Mouse (Mus musculus) activated CD4-positive, CD25-positive, alpha-beta regulatory T cell, adult 4 months (primary cell): ENCODE measurements around the gene Rtn1. TPM values are rescaled to one million over a fixed set of nuclear protein-coding genes. Genes with fewer than 3 reads are reported as not detected.
"Not testable (repeated sequence)": the region's sequence is repeated elsewhere in the genome, so short reads cannot be mapped to it uniquely, and the experiment has no call there.

Experiments used
- ATAC-seq: one replicate; pipeline ENCODE4 v1.8.0; 2017
- polyA plus RNA-seq, 2 experiments: library from polyadenylated mRNA; unstranded; fragments of 100-300 nt; shearing (Covaris generic); gene quantifications; one replicate each; pipeline ENCODE4 v1.2.1; 2017

Rtn1 gene
- polyA plus RNA-seq, 2 experiments from 2014 or later, result 0.12 TPM; not detected in 1

DNA sequence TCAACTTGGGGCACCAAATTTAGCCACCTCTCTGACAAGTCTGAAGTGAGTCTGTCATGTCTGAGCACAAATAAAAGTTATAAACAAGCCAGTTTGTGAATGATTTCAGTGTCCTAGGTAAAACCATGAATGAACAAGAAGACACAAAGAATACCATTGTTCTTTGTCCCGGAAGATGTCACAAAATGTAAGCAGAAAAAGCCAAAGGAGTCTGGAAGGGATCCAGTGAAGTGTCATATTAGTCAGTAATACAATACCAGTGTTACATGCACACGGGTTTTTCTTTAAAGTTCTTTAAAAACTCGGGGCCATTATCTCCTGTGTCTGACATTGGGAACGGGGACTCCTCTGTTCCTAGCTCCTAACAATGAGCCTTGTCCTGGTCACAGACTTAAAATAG, 85.1 kb downstream of the Rtn1 start:
- ATAC-seq, result no peak

DNA sequence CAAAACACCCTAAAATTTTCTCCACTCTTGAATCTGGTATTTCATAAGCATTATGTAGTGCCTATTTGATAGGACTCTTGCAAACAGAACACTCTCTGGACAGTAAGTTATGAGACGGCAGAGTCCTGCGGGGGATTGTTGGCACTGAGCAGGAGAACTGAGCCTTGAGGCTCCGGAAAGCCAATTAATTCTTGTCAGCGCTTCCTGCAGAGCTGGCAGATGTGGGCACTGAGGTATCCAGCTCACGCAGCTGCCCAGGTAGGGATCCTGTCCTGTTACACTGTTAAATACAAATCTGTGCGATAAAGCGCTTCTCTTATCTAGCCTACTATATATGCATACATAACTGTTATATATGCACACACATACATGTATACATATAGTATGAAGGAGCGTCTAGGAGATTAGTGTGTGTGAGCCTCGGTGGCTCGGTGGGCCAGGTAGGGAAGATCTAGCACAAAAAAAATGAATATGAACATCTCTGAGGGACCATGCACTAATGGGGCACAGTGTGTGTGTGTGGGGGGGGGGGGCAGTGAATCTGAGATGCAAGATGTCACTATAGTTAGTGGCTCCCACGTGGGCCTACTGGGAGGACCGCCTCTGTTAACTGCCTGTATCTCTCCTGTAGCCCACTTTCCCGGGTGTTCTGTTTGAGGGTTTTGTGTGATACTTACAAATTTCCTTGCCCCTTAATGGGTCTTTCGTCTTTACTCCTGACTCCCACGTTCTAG, 93.0 kb downstream of the Rtn1 start:
- ATAC-seq, result no peak

DNA sequence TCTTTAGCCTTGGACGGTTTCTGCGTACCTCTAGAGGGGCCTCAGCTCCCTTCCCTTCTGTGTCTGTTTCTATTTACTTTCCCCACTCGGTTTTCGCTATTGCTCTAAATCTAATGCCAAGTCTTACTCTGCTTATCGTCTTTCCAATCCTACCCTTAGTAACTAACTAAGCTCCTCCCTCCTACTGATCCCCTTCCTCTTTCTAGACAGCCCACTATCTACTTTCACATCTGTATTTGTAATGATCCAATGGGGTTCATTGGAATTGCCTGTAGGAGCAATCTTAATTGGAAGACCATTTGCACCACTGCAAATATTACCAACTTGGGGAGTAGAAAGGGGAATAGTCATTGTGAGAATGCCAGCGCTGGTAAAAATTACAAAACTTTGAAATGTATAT, 98.0 kb downstream of the Rtn1 start:
- no peak for ATAC-seq

DNA sequence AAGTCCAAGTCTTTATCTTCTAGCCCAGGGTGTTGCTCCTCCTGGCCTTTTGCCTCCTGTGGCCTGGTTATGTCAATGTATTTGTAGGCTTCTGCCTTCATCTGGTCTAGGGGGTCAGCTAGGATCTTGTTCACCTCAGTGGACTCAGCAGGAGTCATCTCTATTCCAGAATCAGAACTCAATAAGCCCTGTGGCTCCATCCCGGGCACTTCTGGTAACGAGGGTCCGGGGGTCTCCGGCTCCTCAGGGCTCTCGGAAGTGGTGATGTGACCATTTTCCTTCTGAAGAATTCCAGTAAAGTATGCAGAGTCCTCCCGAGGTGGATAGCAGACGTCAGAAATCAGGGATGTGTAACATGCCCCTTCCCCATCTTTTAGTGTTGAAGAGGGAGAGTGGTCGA, 100.3 kb downstream of the Rtn1 start:
- no peak for ATAC-seq

DNA sequence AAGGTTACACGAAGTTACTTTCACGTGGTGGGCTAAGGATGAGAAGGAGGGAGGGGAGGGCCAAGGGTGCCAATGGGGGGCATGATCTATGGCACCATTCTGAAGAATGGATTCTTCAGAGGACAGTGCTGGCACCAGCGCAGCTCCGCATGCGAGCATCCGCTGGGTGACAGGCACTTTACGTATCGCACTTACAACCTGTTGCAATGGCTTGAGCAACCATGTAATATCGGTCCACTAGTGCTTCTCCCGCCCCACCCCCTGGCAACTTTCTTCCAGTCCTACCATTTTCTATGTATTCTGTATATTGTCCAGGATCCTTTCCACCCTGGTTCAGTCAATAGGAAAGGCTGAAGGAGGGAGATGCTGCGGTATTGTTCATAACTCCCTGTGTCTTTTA, 102.6 kb downstream of the Rtn1 start:
- no peak for ATAC-seq

DNA sequence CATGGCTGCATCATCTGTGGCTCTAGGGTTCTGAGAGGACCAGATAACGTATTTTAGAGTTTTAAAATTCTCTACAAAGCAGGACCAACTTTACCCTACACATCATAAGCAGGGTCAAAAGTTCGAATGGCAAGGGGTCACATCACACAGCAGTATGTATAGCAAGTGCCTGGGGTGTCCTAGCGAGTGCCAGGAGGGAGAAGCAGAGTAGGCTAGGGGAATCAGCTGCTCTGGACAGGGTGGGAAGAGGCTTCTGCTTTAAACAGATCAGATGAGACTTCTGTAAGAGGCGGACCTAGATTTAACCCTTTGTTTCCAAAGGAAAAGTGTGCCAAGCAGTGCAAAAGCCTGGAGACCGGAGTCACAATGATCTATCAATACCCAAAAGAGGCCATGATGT, 103.4 kb downstream of the Rtn1 start:
- ATAC-seq, result no peak

DNA sequence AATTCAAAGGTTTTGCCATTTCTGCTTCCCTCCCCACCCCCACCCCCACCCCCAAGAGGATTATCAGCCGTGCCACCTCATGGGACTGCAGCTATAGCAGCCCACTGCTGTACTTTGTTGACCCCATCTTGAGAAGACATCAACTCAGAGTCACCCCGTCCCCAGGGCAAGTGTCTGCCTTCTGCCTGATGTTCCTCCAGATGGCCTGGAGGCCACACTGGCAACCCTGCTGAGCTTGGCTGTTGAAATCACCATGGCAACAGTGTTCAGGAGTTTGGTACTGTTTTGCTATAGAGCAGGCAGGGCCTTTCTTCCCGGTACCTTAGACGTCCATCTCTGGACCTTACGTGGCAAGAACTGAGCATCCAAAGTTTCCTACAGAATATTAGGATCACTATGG, 103.9 kb downstream of the Rtn1 start:
- ATAC-seq, result no peak

DNA sequence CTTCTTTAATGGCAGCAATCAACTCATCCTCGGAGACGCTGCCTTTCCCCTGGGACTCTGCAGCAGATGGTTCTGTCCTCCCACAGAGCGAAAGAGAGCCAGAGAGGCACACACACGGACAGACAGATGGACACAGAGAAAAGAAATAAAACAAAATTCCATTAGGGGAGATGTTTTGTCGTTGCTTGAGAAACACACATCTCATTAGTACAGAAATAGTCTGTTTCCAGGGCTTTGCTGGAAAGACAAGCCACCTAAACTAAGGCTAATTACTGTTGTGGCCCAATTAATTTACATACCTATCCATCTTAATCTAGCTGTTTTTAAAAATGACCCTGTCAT, 104.5 kb downstream of the Rtn1 start:
- ATAC-seq, result no peak

DNA sequence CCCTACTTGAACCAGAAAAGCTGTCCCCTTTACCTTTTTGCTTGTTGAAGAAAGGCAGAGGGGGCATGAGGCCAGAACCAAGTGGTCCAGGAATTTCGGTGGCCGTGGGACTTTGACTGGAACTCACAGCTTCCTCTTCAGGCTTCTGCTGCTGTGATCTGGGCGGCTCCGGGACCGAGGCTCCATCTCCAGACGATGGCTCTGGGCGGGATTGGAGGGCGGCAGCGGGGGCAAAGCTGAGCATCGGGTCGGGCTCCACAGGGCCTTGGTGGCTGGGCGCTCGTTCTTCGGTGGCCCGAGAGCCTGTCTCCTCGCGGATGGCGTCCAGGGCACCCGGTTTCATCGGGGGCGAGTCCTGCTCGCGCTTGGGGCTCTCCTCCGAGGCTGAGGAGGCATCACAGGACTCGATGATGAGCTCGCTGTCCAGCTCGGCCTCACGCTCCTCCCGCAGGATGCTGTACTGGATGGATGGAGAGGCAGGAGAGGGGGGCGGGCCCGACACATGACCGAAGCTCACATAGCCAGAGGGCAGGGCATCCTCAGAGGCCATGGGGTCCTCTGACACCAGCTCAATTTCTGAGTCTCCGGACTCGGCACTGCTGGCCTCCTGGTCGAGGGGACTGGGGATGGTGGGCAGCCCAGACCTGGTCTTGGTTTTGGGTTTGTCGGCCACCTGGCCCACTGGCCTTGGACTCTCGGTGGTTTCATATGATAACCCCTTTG, 105.1 kb downstream of the Rtn1 start:
- no peak for ATAC-seq

DNA sequence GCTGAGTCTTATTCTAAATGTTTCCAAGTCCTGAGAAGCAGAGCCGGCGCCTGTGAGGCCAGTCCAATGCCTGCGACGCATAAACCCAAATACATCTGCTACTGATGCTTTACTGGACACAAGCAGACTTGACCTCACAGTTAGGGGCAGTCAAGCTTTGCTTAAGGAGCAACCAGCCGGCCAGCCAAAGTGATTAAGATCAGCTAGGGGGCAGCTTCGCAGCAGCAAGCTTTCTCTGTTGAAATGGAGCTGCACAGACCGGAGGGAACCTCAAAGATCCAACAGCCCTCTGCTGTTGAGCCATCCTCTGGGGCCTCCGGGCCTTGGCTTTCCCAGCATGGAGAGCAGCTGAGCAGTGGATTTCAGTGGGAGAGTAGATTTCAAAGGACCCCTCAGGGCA, 107.4 kb downstream of the Rtn1 start:
- no peak for ATAC-seq

DNA sequence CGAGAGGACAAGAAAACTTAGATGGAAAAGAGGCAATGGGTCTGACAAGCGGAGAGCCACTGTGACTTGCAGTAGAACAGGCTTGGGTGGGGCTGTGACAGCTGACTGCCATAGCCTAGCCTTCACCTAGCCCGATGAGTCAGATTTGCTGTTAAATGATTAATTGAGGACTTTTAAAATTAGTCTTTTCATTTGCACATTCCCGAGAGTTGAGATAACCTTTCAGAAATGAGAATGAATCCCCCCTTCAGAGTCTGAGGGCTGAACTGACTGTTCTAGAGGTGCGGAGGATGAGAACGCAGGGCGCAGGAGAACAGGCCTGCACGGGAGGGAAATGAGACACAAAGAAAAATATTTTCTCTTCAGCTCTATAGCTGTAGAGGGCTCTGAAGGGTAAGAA, 107.9 kb downstream of the Rtn1 start:
- ATAC-seq, result no peak

DNA sequence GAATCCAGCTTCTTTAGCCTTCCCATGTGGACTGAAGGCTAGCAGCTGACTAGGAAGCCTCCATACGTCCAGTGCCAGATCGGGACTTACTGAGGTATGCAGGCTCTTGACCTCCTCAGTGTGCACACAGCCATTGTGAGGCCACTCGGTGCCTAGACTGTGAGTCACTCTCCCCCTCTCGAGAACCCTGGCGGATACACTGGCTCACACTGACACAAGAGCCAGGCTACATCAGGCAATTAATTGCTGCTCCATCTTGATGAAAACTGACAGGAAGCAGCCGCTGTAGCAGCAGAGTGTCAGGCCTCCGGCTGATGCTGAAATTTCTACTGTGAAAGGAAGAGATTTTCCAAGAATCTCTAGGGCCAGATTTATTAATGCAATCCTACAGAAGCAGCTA, 110.6 kb downstream of the Rtn1 start:
- no peak for ATAC-seq

DNA sequence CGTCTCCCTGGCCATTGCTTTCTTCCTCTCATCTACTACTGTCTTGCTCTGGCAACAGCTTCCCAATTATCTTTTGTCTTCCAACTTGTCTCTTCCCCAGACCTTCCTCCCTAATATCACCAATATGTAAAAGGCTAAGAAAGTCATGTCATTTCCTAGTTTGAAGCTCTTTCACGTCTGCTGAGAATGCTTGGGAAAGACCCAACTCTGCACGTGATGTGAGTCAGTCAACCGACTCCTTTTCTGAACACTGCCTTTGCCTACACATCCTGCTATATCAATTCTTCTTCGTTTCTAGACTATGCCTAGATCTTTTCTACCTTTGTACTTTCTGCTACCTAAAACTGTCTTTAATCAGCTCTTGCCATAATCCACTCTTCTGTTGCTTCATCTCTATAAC, 112.3 kb downstream of the Rtn1 start:
- no peak for ATAC-seq

DNA sequence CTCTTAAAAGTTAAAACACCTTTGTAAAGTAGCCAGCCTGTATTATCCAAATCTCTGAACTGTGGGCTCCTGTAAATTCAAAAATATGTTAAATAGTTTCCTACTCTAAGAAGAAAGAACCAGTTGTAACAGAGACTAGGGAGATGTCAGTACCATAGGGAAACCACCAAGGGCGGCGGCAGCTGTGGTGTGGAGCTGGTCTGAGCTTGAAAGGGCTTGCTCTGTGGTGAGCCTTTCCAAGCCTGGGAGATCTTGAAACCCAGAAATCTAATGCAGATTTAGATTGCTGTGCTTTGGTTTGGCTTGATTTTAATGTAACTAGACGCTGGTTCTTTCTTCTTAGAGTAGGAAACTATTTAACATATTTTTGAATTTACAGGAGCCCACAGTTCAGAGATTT, 115.7 kb downstream of the Rtn1 start:
- not testable (repeated sequence) for ATAC-seq

DNA sequence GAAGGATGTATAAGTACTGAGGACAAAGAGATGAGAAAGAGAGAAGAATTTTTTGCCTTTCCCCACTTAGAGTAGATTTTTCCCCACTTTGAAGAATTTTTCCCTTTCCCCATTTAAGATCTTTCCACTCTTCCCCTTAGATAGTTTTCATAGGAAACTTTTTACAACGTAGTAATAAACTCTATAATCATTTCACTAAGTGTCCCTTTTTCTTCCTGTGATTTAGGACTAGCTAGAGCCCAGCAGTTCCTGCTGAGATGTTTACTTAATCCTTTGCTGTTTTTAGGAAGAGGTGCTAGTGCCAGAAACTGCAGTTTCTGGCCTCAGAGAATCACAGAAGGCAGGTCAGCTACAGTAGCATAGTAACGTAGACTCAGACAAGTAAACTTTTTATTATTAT, 116.3 kb downstream of the Rtn1 start:
- no peak for ATAC-seq

DNA sequence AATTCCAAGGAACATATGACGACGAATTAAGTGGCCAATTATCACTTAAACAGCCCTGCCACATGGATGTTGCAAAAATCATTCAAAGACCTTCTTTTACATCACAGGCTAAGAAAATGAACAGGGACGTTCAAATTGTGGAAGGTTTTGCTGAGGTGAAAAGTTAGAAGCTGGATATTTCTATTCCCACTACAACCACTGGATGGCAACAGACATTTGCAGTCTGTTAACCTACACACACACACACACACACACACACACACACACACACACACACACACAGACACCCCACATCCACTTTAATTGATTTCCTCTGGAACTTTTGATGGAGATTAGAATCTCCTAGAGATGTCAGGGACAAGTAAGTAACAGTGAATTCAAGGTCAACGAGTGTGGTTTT, 117.6 kb downstream of the Rtn1 start:
- no peak for ATAC-seq

DNA sequence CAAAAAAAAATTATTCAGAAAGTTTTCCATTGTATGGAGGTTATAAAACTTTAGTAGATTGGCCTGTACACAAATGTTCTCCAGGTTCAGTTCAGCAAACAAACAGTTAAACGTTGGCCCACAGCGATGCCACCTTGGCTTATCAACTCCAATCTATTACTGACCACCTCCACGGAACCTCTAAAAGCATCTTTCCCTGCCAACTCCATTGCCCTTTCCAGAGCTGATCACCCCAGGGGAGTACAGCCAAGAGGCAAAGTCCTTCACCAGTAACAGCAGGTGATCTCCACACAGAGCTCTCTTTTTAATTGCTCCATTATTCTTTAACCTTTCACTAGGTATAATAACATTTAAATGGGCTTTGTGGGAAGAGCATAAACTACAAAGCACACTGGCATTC, 120.6 kb downstream of the Rtn1 start:
- no peak for ATAC-seq

DNA sequence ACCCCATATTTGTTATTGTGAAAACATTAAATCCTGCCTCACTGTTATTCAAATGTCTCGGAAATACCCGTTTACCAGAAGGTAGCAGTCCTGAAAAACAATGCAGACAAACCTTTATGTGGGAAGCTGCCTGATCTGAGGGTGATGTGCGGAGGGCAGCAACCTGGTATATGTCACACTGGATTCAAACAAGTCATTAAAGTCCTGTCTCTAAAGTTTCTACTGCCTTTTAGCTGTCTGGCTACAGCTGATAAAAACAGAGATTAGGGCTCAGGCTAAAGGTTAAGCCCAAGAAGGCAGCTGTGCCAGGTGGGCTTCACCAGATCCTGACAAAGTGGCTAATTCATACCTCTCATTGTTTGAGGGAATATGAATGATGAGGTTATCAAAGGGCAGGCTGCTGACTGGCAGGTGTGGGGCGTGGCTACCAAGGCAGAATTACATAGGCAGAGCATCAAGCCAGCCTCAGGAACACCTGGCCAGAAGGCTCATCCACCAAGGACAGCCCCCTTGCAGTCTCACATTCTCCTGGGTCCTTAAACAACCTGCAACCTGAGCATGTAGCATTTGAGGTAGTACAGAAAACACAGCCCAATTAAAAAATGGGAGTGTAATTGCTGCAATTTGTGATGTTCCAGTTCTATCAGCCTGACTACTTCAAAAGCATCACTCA, 121.4 kb downstream of the Rtn1 start:
- ATAC-seq, result no peak

DNA sequence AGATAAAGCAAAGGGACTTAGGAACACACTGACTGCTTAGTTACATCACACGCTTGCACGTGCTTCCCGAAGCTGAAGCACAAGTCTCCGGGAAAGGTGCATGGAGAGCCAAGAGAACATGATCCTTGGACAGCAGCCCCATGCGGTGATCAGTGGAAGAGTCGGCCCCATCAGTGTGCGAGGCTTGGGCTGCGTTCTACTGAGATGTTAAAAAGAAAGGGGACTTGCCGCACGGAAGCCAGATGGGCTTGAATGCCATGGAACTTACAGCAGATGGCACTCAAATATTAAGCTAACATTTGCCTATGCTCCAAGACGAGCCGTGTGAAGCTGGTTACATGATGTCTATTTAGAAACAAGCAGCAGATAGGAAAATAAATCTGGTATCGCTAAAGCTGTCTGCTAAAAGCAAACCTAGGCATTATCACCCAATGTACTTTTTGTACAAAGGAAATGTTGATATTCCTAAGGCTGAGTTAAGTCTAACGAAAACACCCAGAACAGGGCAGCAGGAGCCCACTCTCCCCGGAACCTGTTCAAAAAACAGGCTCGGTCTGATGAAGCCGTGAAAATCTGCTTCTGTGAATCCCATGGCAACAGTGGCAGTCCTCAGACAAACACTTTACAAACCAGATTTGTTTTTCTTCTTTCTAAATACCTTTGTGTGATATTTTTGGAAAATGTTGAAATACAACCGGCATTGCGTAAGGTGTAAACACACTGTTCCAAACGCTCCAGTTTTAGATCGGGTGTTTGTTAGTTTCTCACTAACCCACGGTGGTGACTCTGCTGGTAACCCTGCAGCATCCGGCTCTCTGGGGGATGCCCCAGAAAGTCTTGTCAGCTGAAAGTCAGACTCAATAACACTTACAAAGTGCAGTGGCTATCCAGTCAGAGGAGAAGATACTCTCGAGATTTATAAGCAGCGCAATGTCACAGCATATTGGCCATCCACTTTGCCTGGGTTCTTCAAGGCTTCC, 123.2 kb downstream of the Rtn1 start:
- ATAC-seq, result no peak

DNA sequence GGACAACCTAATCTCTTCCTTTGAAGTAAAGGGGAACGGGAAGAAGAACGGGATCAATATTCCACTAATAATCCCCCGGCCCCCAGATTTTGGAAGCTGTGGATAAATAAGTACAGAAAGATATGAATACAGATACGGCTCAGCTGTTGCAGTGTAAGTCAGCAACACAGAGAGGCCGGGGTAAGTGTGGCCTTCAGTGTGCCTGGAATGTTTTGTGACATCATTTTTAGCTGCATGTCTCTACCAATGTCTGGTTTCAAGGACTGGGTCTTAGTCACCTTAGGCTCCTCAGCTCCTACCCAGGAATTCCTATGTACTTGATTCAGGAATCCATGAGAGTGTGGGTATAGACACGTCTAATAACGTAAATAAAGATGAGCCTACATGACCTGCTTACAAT, 124.3 kb downstream of the Rtn1 start:
- ATAC-seq, result no peak

DNA sequence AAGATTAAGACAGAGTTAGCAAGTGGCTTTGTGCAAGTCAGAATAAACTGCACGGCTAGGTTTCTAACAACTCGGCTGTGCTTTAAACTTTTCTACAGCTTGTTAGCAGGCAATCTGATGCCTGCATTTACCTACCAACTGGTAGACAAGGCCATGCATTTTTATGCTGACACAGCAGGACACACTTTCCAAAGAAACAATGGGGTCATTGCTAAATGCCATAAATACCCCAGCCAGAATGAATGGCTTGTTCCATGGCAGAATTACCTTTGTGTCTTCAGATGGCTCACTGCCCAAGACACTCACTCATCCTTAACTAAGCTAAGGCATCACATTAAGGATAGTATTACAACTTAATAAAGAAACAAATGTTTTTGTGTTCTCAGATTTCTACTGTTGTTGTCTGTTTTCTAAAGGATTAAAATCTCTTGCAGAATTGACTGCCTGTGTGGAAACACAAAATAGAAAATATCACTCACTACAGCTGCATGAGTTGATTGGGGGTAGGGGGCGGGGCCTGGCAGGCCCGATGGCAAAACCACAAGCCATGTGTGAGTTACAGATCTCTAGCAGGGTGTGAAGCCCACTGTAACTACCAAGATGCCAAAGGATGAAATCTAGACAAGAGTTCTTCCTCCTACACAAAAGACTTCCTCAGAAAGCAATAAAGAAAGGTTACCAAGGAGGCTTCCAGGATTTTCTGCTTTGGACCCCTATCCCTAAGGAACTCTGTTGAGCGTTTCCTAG, 129.6 kb downstream of the Rtn1 start:
- no peak for ATAC-seq
